Mouse (Mus musculus) CH12.LX (cell line): ENCODE measurements around the gene Polr3b.

Experiments
- CHD1 ChIP-seq: IDR thresholded peaks from 2 replicates; pipeline ENCODE4 v1.6.1; 2012; ENCODE audit warnings: low read depth, low read length, improper control_type of control experiment, inconsistent platforms
- CTCF ChIP-seq, 2 experiments: IDR thresholded peaks in 1 of 2; conservative IDR thresholded peaks in 1 of 2; 2 replicates each; pipeline ENCODE4 v1.5.1; 2011 to 2012; ENCODE audit warnings: low read depth in 2 of 2, low read length in 2 of 2, improper control_type of control experiment in 1 of 2, inconsistent platforms in 1 of 2, mild to moderate bottlenecking in 1 of 2, moderate library complexity in 1 of 2
- EP300 ChIP-seq: IDR thresholded peaks from 2 replicates; pipeline ENCODE4 v1.6.1; 2011; ENCODE audit warnings: low read length, improper control_type of control experiment
- KAT2A ChIP-seq: IDR thresholded peaks from 2 replicates; pipeline ENCODE4 v1.6.1; 2012; ENCODE audit warnings: low read length, improper control_type of control experiment, inconsistent platforms; ENCODE audit not compliant: insufficient replicate concordance
- MAX ChIP-seq: IDR thresholded peaks from 2 replicates; pipeline ENCODE4 v1.6.1; 2011; ENCODE audit warnings: low read length, improper control_type of control experiment
- MAZ ChIP-seq: IDR thresholded peaks from 2 replicates; pipeline ENCODE4 v1.6.1; 2012; ENCODE audit warnings: low read depth, mild to moderate bottlenecking, inconsistent platforms, low read length, improper control_type of control experiment, moderate library complexity
- POLR2A ChIP-seq: IDR thresholded peaks from 2 replicates; pipeline ENCODE4 v1.6.1; 2011; ENCODE audit warnings: low read depth, mild to moderate bottlenecking, improper control_type of control experiment, low read length
- SIN3A ChIP-seq: IDR thresholded peaks from 2 replicates; pipeline ENCODE4 v1.6.1; 2012; ENCODE audit warnings: low read length, improper control_type of control experiment, inconsistent platforms
- TBP ChIP-seq: conservative IDR thresholded peaks from 2 replicates; pipeline ENCODE4 v1.6.1; 2011; ENCODE audit warnings: low read depth, low read length, improper control_type of control experiment

GRCm38 (mm10) chr10:84755786-84756203 lies 133.7 kb downstream of the Polr3b start, which contains the start of gene Rfx4:
- TF ChIP-seq TBP: no peak
- no peak for TF ChIP-seq EP300
- no peak for TF ChIP-seq CHD1
- no peak for TF ChIP-seq MAX
- no peak for TF ChIP-seq POLR2A
- no peak for TF ChIP-seq MAZ
- no peak for TF ChIP-seq CTCF (conservative IDR thresholded peaks at IDR 0.05 in 1 of 2, IDR thresholded peaks at IDR 0.05 in 1 of 2; ENCODE audit: low read depth in 2 of 2, low read length in 2 of 2)
- no peak for TF ChIP-seq KAT2A
- TF ChIP-seq SIN3A: no peak
